Mouse (Mus musculus): ENCODE results near the gene Ap1s1. TPM values are rescaled to one million over a fixed set of nuclear protein-coding genes. Genes with fewer than 3 reads are reported as not detected.

The Ap1s1 gene
- 43.7 and 60.2 TPM in 2 replicates for polyA plus RNA-seq (2012; rRNA removed)

- DNase-seq (ENCODE audit: low read depth) = peak; percentile 45
Observed at GRCm38 (mm10) chr5:137045402-137046323, at the start of gene Ap1s1. Gene Ap1s1 (minus strand): TSS chr5:137046135.

GRCm38 (mm10) chr5:137095135-137095534 is 49.2 kb upstream of the Ap1s1 start:
- no peak for DNase-seq (ENCODE audit: low read depth)

- no peak for DNase-seq (ENCODE audit: low read depth)
Observed at GRCm38 (mm10) chr5:137093720-137094119, 47.8 kb upstream of the Ap1s1 start.

- DNase-seq (ENCODE audit: low read depth) = no peak
Observed at GRCm38 (mm10) chr5:137091560-137091959, 45.6 kb upstream of the Ap1s1 start.

GRCm38 (mm10) chr5:137090870-137091269 is 44.9 kb upstream of the Ap1s1 start:
- DNase-seq (ENCODE audit: low read depth) = no peak

- DNase-seq (ENCODE audit: low read depth) = no peak
Observed at GRCm38 (mm10) chr5:137087410-137087809, 41.5 kb upstream of the Ap1s1 start.

GRCm38 (mm10) chr5:137085731-137086130 is 39.8 kb upstream of the Ap1s1 start:
- no peak for DNase-seq (ENCODE audit: low read depth)

- DNase-seq (ENCODE audit: low read depth) = no peak
Observed at GRCm38 (mm10) chr5:137085021-137085420, 39.1 kb upstream of the Ap1s1 start.

- DNase-seq (ENCODE audit: low read depth) = no peak
Observed at GRCm38 (mm10) chr5:137083051-137083450, 37.1 kb upstream of the Ap1s1 start.

GRCm38 (mm10) chr5:137079849-137080248 is 33.9 kb upstream of the Ap1s1 start:
- no peak for DNase-seq (ENCODE audit: low read depth)

- no peak for DNase-seq (ENCODE audit: low read depth)
Observed at GRCm38 (mm10) chr5:137078616-137079015, 32.7 kb upstream of the Ap1s1 start.

- no peak for DNase-seq (ENCODE audit: low read depth)
Observed at GRCm38 (mm10) chr5:137078041-137078440, 32.1 kb upstream of the Ap1s1 start.

- no peak for DNase-seq (ENCODE audit: low read depth)
Observed at GRCm38 (mm10) chr5:137077187-137077586, 31.3 kb upstream of the Ap1s1 start.

- no peak for DNase-seq (ENCODE audit: low read depth)
Observed at GRCm38 (mm10) chr5:137076191-137076930, 30.4 kb upstream of the Ap1s1 start.

GRCm38 (mm10) chr5:137075726-137076125 is 29.8 kb upstream of the Ap1s1 start:
- DNase-seq (ENCODE audit: low read depth) = no peak

- DNase-seq (ENCODE audit: low read depth) = no peak
Observed at GRCm38 (mm10) chr5:137074191-137074651, 28.3 kb upstream of the Ap1s1 start.

GRCm38 (mm10) chr5:137073141-137073540 is 27.2 kb upstream of the Ap1s1 start:
- DNase-seq (ENCODE audit: low read depth) = no peak

- peak; percentile 77 for DNase-seq (ENCODE audit: low read depth)
Observed at GRCm38 (mm10) chr5:137072079-137072960, 26.4 kb upstream of the Ap1s1 start, which contains the start of gene Serpine1. Gene Serpine1 (minus strand): TSS chr5:137072268.

- no peak for DNase-seq (ENCODE audit: low read depth)
Observed at GRCm38 (mm10) chr5:137070881-137071605, 25.1 kb upstream of the Ap1s1 start.

GRCm38 (mm10) chr5:137068711-137069110 is 22.8 kb upstream of the Ap1s1 start:
- no peak for DNase-seq (ENCODE audit: low read depth)

- DNase-seq (ENCODE audit: low read depth) = no peak
Observed at GRCm38 (mm10) chr5:137065923-137066322, 20.0 kb upstream of the Ap1s1 start.
